Mouse (Mus musculus) layer of hippocampus, postnatal 36 days (tissue): ENCODE measurements at regions not wholly inside any gene's neighbourhood (a gene's known extent, or its start where the extent isn't known, plus 50 kb on each side); places are given as distances from the start of the nearest gene placed in this dataset.

Experiments
- DNase-seq, 2 experiments: peaks; one replicate each; pipeline ENCODE4 v3.0.0; 2022

GRCm38 (mm10) chr1:28373351-28373750, 406.7 kb downstream of the Gm597 start:
- peak in 1 of 2 experiments; percentile 20 for DNase-seq

DNA sequence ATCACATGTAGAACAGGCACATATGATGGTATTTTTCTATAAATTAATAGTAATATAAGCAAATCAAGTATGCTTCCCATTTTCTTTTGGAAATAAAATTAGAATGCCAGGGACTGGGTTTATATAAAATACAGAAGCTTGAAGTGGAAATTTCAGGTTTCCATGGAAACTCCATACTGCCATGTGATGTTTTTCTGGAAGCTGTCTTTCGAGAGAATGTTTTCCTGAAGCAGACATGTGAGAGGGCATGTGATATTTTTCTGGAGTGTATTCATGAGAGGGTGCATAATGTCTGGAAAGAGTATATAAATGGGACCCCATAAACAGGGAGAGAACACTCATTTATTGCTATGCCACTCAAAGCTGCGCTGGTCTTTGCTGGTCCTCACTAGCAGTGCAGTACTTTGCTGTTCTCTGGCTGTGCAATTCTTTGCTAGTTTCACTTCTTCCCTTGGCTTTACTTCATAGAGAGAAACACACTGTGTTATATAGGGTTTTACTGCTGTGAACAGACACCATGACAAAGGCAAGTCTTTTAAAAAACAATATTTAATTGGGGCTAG, 430.6 kb downstream of the Gm597 start:
- no peak for DNase-seq

GRCm38 (mm10) chr1:28348572-28348971, 431.5 kb downstream of the Gm597 start:
- no peak for DNase-seq

- DNase-seq = peak; percentile 6 to 29
Measured at GRCm38 (mm10) chr1:28340054-28340453, 440.0 kb downstream of the Gm597 start.

- no peak for DNase-seq
Measured at GRCm38 (mm10) chr1:28334366-28334765, 445.7 kb downstream of the Gm597 start.

GRCm38 (mm10) chr1:28332031-28332430, 448.0 kb downstream of the Gm597 start:
- no peak for DNase-seq

DNA sequence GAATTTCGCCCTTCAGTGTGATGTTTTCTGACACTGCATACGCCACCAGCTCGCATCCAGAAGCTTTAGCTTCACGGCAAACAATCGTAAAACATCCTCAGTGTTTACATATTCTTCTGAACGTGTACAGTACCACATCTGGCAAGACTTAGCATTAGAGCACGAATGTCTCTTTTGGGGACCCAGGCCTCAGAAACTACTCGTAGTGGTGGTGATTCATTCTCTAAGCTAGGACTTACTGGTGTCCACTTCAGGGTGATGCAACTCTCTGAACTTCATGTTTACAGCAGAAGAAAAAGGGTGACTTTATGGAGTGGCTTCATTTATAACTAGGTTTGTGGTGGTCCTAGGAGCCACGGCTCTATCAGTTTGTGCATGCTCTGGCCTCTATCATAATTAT, 451.1 kb downstream of the Gm597 start:
- DNase-seq = no peak

DNA sequence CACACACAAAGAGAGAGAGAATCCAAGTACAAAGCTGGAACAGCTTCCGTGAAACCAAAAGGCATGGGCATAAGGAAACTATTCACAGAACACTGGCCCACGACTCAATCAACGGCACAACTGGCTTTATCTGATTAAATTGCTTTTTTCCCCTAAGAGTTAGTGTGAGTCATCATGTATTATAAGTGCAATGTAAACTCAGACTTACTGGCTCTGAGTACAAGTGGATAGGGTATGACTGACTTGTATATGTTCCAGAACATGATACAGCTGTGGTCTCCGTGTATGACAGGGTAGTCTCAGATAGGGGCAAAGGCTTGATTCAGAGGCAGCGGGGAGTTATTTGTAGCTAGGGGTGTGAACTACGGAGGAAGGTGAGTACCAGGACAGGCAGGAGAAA, 451.5 kb downstream of the Gm597 start:
- DNase-seq = no peak

- no peak for DNase-seq
Measured at GRCm38 (mm10) chr1:28324141-28324540, 455.9 kb downstream of the Gm597 start.
